Mouse (Mus musculus) C2C12 (cell line): ENCODE data around the gene Susd6.

ENCODE experiments used
- CEBPB ChIP-seq: IDR thresholded peaks from one replicate; pipeline ENCODE4 v1.6.1; 2011; ENCODE audit warnings: low read depth, mild to moderate bottlenecking, control low read depth, moderate library complexity
- CTCF ChIP-seq: IDR thresholded peaks from one replicate; pipeline ENCODE4 v1.5.1; 2011; ENCODE audit not compliant: control insufficient read depth, insufficient read depth, insufficient read length
- FOSL1 ChIP-seq: IDR thresholded peaks from one replicate; pipeline ENCODE4 v1.8.0; 2011; ENCODE audit warnings: mild to moderate bottlenecking, low read length; ENCODE audit not compliant: poor library complexity, insufficient read depth, severe bottlenecking
- MAX ChIP-seq: IDR thresholded peaks from one replicate; pipeline ENCODE4 v1.6.1; 2011; ENCODE audit warnings: mild to moderate bottlenecking, control low read depth
- MYOD1 ChIP-seq: IDR thresholded peaks from one replicate; pipeline ENCODE4 v1.6.1; 2011; ENCODE audit warnings: low read depth; ENCODE audit not compliant: control insufficient read depth, insufficient read length
- MYOG ChIP-seq: IDR thresholded peaks from one replicate; pipeline ENCODE4 v1.6.1; 2011; ENCODE audit not compliant: control insufficient read depth, insufficient read length; ENCODE audit errors: extremely low read depth
- USF1 ChIP-seq: IDR thresholded peaks from one replicate; pipeline ENCODE4 v1.6.1; 2011; ENCODE audit warnings: low read depth, mild to moderate bottlenecking, control low read depth, moderate library complexity

GRCm38 (mm10) chr12:80744614-80745013 is 45.7 kb upstream of the Susd6 start:
- TF ChIP-seq CTCF (no peak), USF1 (no peak), CEBPB (no peak), FOSL1 (no peak), MAX (no peak), MYOD1 (no peak), MYOG (no peak)
